Mouse (Mus musculus) liver, embryonic 12.5 days (tissue): ENCODE results near the gene Eif2ak2. TPM values are rescaled to one million over a fixed set of nuclear protein-coding genes. Genes with fewer than 3 reads are reported as not detected.

Experiments
- ATAC-seq: fragments of 200-750 bp; cut with Nextera tagmentation; 2 replicates; pipeline ENCODE4 v1.8.0; 2017; ENCODE audit warnings: moderate number of reproducible peaks, mild to moderate bottlenecking, moderate library complexity
- H3K27ac ChIP-seq: fragments of 300-500 bp; sonication (generic); 2 replicates; pipeline ENCODE4 v1.5.1; 2016; ENCODE audit warnings: mild to moderate bottlenecking
- H3K27me3 ChIP-seq: fragments of 300-500 bp; sonication (generic); replicated peaks from 2 replicates; pipeline ENCODE4 v1.6.1; 2016; ENCODE audit warnings: mild to moderate bottlenecking, moderate library complexity
- H3K36me3 ChIP-seq: fragments of 300-500 bp; sonication (generic); 2 replicates; pipeline ENCODE4 v1.6.1; 2016; ENCODE audit warnings: mild to moderate bottlenecking, moderate library complexity
- H3K4me1 ChIP-seq: fragments of 300-500 bp; sonication (generic); 2 replicates; pipeline ENCODE4 v1.6.1; 2016
- H3K4me2 ChIP-seq: fragments of 300-500 bp; sonication (generic); 2 replicates; pipeline ENCODE4 v1.6.1; 2016; ENCODE audit warnings: mild to moderate bottlenecking, moderate library complexity
- H3K4me3 ChIP-seq: fragments of 300-500 bp; sonication (generic); 2 replicates; pipeline ENCODE4 v1.5.1; 2016; ENCODE audit warnings: mild to moderate bottlenecking, moderate library complexity
- H3K9ac ChIP-seq: fragments of 300-500 bp; sonication (generic); 2 replicates; pipeline ENCODE4 v1.6.1; 2016; ENCODE audit warnings: mild to moderate bottlenecking, moderate library complexity
- H3K9me3 ChIP-seq: fragments of 300-500 bp; sonication (generic); replicated peaks from 2 replicates; pipeline ENCODE4 v1.6.1; 2016; ENCODE audit warnings: mild to moderate bottlenecking, moderate library complexity
- WGBS: fragments of 180-500 bp; shearing (Covaris S2); methylation state at CpG from one replicate; pipeline ENCODE4 v1.1.7; 2016; ENCODE audit not compliant: insufficient replicate concordance; 5-methylcytosine and 5-hydroxymethylcytosine counted together
- polyA plus RNA-seq: library from polyadenylated mRNA; unstranded; fragments of >200 nt; fragmentation: Nextera tagmentation; extraction: Ambion mirVana; gene quantifications from 2 replicates; pipeline ENCODE4 v1.2.1, GENCODE M21; 2016

Gene Eif2ak2
- polyA plus RNA-seq, 1 experiment from 2014 or later = 10.3 TPM

GRCm38 (mm10) chr17:78824346-78824745 lies 58.0 kb downstream of the Eif2ak2 start:
- no peaks in the 10 kb centered on the region for H3K27me3 ChIP-seq
- H3K27ac ChIP-seq = no peak overlapping the region
- no peak overlapping the region for H3K4me2 ChIP-seq
- H3K4me3 ChIP-seq = no peak overlapping the region
- 77% methylated on average over 13 of the region's 13 CpGs for WGBS
- no peaks in the 10 kb centered on the region for H3K9me3 ChIP-seq
- no peak overlapping the region for H3K9ac ChIP-seq
- H3K4me1 ChIP-seq = no peaks in the 10 kb centered on the region
- ATAC-seq = no peak
- peaks cover 70% of the 10 kb centered on the region for H3K36me3 ChIP-seq

- 80% methylated on average over 3 of the region's 3 CpGs for WGBS
- no peaks in the 10 kb centered on the region for H3K27me3 ChIP-seq
- H3K4me2 ChIP-seq = no peak overlapping the region
- no peaks in the 10 kb centered on the region for H3K9me3 ChIP-seq
- H3K4me3 ChIP-seq = no peak overlapping the region
- H3K9ac ChIP-seq = no peak overlapping the region
- no peak overlapping the region for H3K27ac ChIP-seq
- no peaks in the 10 kb centered on the region for H3K4me1 ChIP-seq
- peaks cover 50% of the 10 kb centered on the region for H3K36me3 ChIP-seq
- ATAC-seq = no peak
Observed at GRCm38 (mm10) chr17:78809582-78809981, 72.8 kb downstream of the Eif2ak2 start.

- Histone ChIP-seq H3K9me3 (no peaks in the 10 kb centered on the region), H3K4me3 (no peak overlapping the region), H3K36me3 (peaks cover 48% of the 10 kb centered on the region), H3K4me1 (no peaks in the 10 kb centered on the region), H3K27ac (no peak overlapping the region), H3K4me2 (no peak overlapping the region), H3K27me3 (no peaks in the 10 kb centered on the region), H3K9ac (no peak overlapping the region)
- ATAC-seq = no peak
Observed at GRCm38 (mm10) chr17:78809019-78809418, 73.4 kb downstream of the Eif2ak2 start.

Other genes with a start within 250 kb of the Eif2ak2 start
- gene Strn, start 145.4 kb downstream of the Eif2ak2 start, polyA plus RNA-seq = 4.7 and 4.8 TPM in 2 replicates
- gene Heatr5b, start 47.2 kb downstream of the Eif2ak2 start, polyA plus RNA-seq = 6.8 and 7.6 TPM in 2 replicates
- 20.3 and 20.8 TPM in 2 replicates for gene Gpatch11, start 47.0 kb downstream of the Eif2ak2 start, polyA plus RNA-seq
- 0.12 TPM in 1 of 2 replicates, not detected in the other for gene Sult6b1, start 24.4 kb upstream of the Eif2ak2 start, polyA plus RNA-seq
- 56.2 and 59.7 TPM in 2 replicates for gene Cebpzos, start 33.9 kb upstream of the Eif2ak2 start, polyA plus RNA-seq
- 51.3 and 53.5 TPM in 2 replicates for gene Cebpz, start 54.5 kb upstream of the Eif2ak2 start, polyA plus RNA-seq
- gene Ndufaf7, start 54.6 kb upstream of the Eif2ak2 start, polyA plus RNA-seq = 38.7 and 41.8 TPM in 2 replicates
- 12.9 and 13.3 TPM in 2 replicates for gene Prkd3, start 138.2 kb upstream of the Eif2ak2 start, polyA plus RNA-seq
- 10.0 and 11.7 TPM in 2 replicates for gene Qpct, start 169.3 kb upstream of the Eif2ak2 start, polyA plus RNA-seq